Mouse (Mus musculus): Measurements from ENCODE around the gene Acvr1b.

The Acvr1b gene

DNA sequence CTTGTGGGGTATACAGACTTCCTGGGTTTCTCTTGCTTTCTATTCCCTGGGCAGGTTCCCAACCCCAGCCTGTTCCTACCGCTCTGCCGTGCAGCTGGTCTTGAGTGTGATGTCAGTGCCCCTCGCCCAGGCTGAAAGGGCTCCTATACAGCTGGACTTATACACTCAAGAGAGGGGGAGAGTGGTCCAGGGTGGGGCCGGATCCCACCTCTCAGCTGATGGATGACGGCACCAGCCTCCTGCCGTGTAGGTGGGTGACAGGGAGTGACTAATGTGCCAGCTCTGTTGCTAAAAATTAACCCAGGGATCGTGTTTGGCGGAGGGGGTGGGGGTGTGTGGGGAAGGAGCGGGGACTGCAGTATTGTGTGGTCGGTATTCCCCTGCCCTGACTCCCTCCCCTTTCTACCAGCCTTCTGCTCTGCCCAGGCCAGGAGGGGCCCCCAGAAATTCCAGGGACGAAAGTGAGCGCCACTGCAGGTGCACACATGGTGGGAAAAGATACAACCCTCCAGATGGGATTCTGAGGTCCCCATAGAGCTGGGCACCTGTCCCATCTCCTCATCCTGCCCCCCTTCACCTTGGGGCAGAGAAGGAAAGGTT lies 62.0 kb downstream of the Acvr1b start:
- in situ Hi-C loops (cut with MboI; ENCODE audit: low pct_unique_long_range_greater_than_20kb in 1 of 2, low sequenced_read_pairs in 2 of 2, unreplicated experiment in 1 of 2) = no loop called here

- in situ Hi-C loops (cut with MboI; ENCODE audit: low pct_unique_long_range_greater_than_20kb in 1 of 2, low sequenced_read_pairs in 2 of 2, unreplicated experiment in 1 of 2) = no loop called here
Measured at GRCm38 (mm10) chr15:101236878-101237277, 63.0 kb downstream of the Acvr1b start.

DNA sequence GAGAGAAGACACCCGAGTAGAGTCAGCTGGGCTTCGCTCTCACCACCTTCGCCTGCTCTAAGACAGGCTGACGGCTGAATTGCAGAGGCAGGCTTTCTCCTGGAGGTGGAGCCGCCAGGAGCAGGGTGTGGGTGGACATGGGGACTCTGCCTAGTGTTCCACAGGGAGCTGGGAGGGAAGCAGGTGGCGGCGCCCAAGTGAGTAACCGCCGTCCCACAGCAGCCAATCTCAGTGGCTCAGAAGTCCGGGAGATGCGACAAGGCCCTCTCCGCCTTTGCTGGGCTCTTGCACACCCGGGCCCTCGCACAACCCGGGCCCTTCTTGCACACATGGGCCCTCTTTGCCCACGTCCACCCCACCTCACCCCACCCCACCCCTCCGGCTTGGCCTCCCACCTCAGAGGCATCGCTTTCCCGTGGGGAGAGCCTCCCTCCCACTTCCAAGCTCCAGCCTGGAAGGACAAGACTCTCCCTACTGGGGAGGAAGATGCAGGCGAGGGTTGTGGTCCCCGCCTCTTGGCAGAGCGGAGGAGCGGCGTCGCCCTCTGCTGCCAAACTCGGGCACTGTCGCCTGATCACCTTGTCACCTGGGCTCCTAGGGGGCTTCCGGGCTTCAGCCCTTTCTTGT lies 65.1 kb downstream of the Acvr1b start:
- in situ Hi-C loops (cut with MboI; ENCODE audit: low pct_unique_long_range_greater_than_20kb in 1 of 2, low sequenced_read_pairs in 2 of 2, unreplicated experiment in 1 of 2) = no loop called here

- in situ Hi-C loops (cut with MboI; ENCODE audit: low pct_unique_long_range_greater_than_20kb in 1 of 2, low sequenced_read_pairs in 2 of 2, unreplicated experiment in 1 of 2) = loop anchor here (5.0 kb wide), 1 partner anchor 37 kb away; no protein-coding TSS in a partner anchor
Measured at GRCm38 (mm10) chr15:101239821-101240220, 66.0 kb downstream of the Acvr1b start.

- in situ Hi-C loops (cut with MboI; ENCODE audit: low pct_unique_long_range_greater_than_20kb in 1 of 2, low sequenced_read_pairs in 2 of 2, unreplicated experiment in 1 of 2) = loop anchor here (5.0 kb wide), 1 partner anchor 36 kb away; no protein-coding TSS in a partner anchor
Measured at GRCm38 (mm10) chr15:101240799-101241204, 66.9 kb downstream of the Acvr1b start.

- in situ Hi-C loops (cut with MboI; ENCODE audit: low pct_unique_long_range_greater_than_20kb in 1 of 2, low sequenced_read_pairs in 2 of 2, unreplicated experiment in 1 of 2) = loop anchor here (5.0 kb wide), 1 partner anchor 36 kb away; no protein-coding TSS in a partner anchor
Measured at GRCm38 (mm10) chr15:101241236-101241635, 67.4 kb downstream of the Acvr1b start.

GRCm38 (mm10) chr15:101241853-101242252 lies 68.0 kb downstream of the Acvr1b start:
- in situ Hi-C loops (cut with MboI; ENCODE audit: low pct_unique_long_range_greater_than_20kb in 1 of 2, low sequenced_read_pairs in 2 of 2, unreplicated experiment in 1 of 2) = loop anchor here (5.0 kb wide), 1 partner anchor 35 kb away; no protein-coding TSS in a partner anchor

DNA sequence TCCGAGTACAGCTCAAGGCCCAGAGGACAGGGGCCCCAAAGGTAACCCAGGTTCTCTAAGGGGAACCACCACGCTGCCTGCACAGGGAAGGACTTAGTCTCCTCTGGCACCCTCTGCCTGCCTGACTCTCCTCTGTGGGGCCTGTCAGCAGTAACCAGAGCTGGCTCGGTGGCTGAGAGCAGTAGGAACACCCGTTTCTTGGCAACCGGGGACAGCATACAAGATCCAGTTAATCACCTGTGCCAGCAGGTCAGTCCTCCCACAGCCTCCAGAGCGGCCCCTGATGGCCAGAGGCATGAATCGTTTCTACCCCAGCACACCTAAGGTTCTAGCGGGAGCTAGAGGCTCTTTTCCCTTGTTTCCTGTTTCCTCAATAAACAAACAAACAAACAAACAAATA lies 68.8 kb downstream of the Acvr1b start:
- in situ Hi-C loops (cut with MboI; ENCODE audit: low pct_unique_long_range_greater_than_20kb in 1 of 2, low sequenced_read_pairs in 2 of 2, unreplicated experiment in 1 of 2) = loop anchor here (5.0 kb wide), 1 partner anchor 35 kb away; no protein-coding TSS in a partner anchor

- in situ Hi-C loops (cut with MboI; ENCODE audit: low pct_unique_long_range_greater_than_20kb in 1 of 2, low sequenced_read_pairs in 2 of 2, unreplicated experiment in 1 of 2) = loop anchor here (5.0 kb wide), 1 partner anchor 33 kb away; no protein-coding TSS in a partner anchor
Measured at GRCm38 (mm10) chr15:101244012-101244411, 70.1 kb downstream of the Acvr1b start.

DNA sequence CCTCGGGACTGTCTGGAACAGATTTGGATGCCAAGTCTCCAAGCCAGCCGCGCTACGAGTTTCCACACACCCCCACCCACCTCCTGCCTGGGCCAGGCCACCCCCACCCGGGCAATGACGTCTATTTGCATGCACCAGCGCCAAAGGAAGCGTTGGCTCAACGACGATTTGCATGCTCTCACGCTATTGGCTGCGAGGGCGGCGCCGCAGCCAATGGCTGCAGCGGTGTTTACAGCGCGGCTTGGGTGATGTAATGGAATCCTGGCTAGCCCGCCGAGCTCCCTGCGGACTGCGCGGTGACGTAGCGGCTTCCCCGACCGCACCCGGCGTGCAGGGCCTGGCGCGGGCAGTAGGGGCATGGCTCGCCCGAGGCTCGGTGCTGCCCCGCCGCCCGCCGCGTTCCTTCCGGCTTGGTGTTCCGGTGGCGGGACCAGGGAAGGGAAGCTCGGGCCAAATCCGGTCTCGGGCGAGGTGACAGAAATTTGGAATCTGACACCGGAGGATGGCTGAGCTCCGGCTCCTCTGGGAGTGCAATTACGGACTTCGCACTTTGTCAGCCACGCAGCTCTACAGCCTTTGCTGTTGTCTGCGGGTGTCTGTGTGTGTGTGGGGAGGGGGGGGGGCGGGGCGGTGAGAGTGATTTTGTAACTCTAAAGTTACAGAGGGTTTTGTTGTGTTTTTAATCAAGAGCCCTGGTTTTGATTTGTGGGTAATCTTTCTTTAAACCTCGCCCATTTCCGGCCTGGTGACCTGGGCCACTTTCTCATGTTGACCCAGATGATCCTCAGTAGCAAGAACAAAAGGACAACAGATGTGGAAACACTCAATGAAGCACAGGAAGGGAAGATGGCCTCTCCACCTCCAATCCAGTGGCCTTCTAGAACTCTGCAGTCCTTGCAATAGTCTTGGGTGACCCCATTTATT lies 72.6 kb downstream of the Acvr1b start:
- in situ Hi-C loops (cut with MboI; ENCODE audit: low pct_unique_long_range_greater_than_20kb in 1 of 2, low sequenced_read_pairs in 2 of 2, unreplicated experiment in 1 of 2) = no loop called here

GRCm38 (mm10) chr15:101247155-101247498 lies 73.3 kb downstream of the Acvr1b start:
- in situ Hi-C loops (cut with MboI; ENCODE audit: low pct_unique_long_range_greater_than_20kb in 1 of 2, low sequenced_read_pairs in 2 of 2, unreplicated experiment in 1 of 2) = no loop called here

GRCm38 (mm10) chr15:101248029-101248710 lies 74.3 kb downstream of the Acvr1b start:
- in situ Hi-C loops (cut with MboI; ENCODE audit: low pct_unique_long_range_greater_than_20kb in 1 of 2, low sequenced_read_pairs in 2 of 2, unreplicated experiment in 1 of 2) = no loop called here

DNA sequence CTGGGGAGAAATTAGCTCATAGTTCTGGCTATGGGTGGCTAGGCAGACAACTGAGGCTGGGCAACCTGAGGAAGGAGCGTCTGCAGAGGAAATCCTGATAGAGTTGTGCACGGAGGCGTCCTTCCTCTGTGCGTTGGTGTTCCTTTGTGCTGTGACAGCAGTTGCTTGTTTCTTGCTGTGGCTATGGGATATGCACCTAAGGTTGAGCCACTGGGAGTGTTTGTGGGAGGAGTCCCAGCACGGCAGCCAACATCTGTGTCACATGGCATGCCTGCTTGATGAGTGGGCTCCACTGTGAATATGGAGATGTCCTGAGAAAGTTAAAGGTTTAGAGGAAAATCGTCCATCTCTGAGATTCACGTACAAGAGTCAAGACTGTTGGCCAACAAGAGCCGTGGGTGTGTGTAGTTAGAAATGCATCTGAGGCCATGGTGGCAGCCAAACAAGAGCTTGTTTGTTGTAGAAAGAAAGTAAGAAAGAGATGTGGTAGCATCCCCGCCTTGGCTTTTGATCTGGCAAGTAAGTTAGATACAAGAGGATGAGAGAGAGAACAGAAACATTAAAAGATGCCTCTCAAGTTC lies 76.4 kb downstream of the Acvr1b start:
- in situ Hi-C loops (cut with MboI; ENCODE audit: low pct_unique_long_range_greater_than_20kb in 1 of 2, low sequenced_read_pairs in 2 of 2, unreplicated experiment in 1 of 2) = no loop called here

DNA sequence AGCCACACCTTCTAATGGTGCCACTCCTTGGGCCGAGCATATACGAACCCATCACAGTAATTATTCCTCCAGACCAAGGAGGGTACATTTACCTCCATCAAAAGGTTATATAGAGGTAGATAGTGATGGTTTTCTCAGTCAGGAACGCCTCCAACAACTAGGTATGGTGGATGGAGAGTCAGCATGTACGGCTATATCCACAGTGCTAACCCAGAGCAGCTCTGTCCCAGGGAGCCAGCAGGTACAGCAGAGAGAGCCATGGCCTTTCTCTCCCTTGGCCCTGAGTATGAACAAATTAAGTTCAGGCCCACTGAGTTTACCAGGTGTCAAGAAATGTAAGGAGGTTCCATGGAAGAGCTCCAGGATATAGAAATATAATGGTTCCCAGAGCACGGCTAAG lies 78.1 kb downstream of the Acvr1b start:
- in situ Hi-C loops (cut with MboI; ENCODE audit: low pct_unique_long_range_greater_than_20kb in 1 of 2, low sequenced_read_pairs in 2 of 2, unreplicated experiment in 1 of 2) = no loop called here

DNA sequence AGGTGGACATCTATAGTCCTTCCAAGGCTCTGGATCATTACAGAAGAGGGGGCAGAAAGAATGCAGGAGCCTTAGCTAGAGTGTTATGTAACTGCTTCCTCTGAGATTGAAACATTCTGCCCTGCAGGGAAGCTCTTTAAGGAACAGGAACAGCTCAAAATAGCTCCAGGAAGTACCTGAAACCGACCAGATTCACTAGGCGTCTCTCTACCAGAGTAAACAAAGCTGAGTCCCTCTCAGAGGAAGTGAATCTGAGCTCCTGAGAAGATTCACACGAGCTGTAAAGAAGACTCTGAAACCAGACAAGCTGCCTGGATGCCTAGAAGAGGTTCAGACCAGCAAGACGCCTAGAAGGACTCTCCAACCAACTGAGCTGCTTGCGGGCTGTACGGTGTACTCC lies 78.7 kb downstream of the Acvr1b start:
- in situ Hi-C loops (cut with MboI; ENCODE audit: low pct_unique_long_range_greater_than_20kb in 1 of 2, low sequenced_read_pairs in 2 of 2, unreplicated experiment in 1 of 2) = no loop called here

DNA sequence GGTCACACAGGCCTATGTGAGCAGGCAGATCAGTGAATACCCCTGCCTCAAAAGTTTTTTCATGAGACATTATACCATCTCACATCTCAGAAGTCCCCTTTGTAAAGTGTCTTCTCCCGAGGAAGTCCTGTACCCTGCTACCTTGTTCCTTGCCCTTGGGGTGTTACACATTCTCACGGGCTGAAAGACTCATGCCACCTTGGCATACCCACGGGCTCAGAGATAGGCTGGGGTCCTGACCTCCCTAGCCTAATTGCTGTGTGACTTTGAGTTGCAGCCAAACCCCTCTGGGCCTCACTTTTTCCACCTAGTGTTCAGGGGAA lies 79.7 kb downstream of the Acvr1b start:
- in situ Hi-C loops (cut with MboI; ENCODE audit: low pct_unique_long_range_greater_than_20kb in 1 of 2, low sequenced_read_pairs in 2 of 2, unreplicated experiment in 1 of 2) = no loop called here

GRCm38 (mm10) chr15:101253886-101254795 lies 80.3 kb downstream of the Acvr1b start, which contains the start of gene Nr4a1:
TSS of gene Nr4a1 (plus strand) at chr15:101254269.
- in situ Hi-C loops (cut with MboI; ENCODE audit: low pct_unique_long_range_greater_than_20kb in 1 of 2, low sequenced_read_pairs in 2 of 2, unreplicated experiment in 1 of 2) = no loop called here
